Mouse (Mus musculus) ES-E14 (cell line): ENCODE results near the gene Bmt2.

ENCODE experiments used
- HCFC1 ChIP-seq: IDR thresholded peaks from 2 replicates; pipeline ENCODE4 v1.6.1; 2012; ENCODE audit warnings: low read length, inconsistent platforms, borderline replicate concordance; ENCODE audit not compliant: insufficient read depth
- MAFK ChIP-seq: IDR thresholded peaks from 2 replicates; pipeline ENCODE4 v1.6.1; 2014; ENCODE audit warnings: mild to moderate bottlenecking, low read depth, low read length, inconsistent platforms; ENCODE audit not compliant: insufficient read depth
- ZC3H11A ChIP-seq: IDR thresholded peaks from 2 replicates; pipeline ENCODE4 v1.6.1; 2012; ENCODE audit warnings: low read depth, mild to moderate bottlenecking, inconsistent platforms, low read length, borderline replicate concordance
- ZNF384 ChIP-seq: IDR thresholded peaks from 2 replicates; pipeline ENCODE4 v1.6.1; 2012; ENCODE audit warnings: low read depth, low read length, inconsistent platforms

GRCm38 (mm10) chr6:13636582-13636989 is 41.2 kb downstream of the Bmt2 start:
- TF ChIP-seq HCFC1 (no peak), ZC3H11A (no peak), MAFK (no peak), ZNF384 (no peak)
